Mouse (Mus musculus) R1 (cell line): ENCODE measurements around the gene Tbc1d2.
"Not testable (repeated sequence)": the region's sequence is repeated elsewhere in the genome, so short reads cannot be mapped to it uniquely, and the experiment has no call there.

Experiments used
- DNase-seq: peaks from one replicate; pipeline ENCODE4 v3.0.0-alpha.2; 2018; ENCODE audit warnings: low read depth, low spot score

Tbc1d2 gene

GRCm38 (mm10) chr4:46601844-46602423 lies 48.1 kb downstream of the Tbc1d2 start, which contains the start of gene Coro2a:
Gene Coro2a, minus strand, starts transcription at chr4:46602202.
- peak; percentile 72 for DNase-seq

DNA sequence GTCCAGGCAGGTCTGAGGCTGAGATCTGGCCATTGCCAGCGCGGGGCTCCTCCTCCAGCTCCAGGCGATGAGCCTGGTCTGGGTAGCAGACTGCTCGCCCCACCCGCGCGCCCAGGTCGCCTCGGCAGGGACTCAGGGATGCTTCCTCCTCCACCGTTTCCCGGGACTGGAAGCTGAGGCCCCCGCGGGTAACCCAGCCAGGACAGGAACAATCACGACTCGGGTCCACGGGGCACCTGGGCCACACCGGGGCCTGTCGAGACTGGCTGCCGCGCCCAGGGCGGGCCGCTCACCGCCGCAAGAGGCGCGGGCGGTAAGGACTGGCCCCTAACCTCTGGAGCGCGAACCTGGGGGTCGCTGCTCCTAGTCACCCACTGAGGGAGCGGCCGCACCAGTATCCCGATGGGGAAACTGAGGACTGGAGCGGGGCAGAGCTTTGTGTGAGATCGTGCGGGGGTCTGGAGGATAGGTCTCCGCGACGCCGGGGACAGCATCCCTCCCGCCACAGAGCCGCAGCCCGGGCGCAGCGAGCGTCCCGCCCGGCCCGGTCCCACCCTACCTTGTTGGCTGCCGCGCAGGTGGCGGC lies 48.7 kb downstream of the Tbc1d2 start:
- DNase-seq, result peak; percentile 54

DNA sequence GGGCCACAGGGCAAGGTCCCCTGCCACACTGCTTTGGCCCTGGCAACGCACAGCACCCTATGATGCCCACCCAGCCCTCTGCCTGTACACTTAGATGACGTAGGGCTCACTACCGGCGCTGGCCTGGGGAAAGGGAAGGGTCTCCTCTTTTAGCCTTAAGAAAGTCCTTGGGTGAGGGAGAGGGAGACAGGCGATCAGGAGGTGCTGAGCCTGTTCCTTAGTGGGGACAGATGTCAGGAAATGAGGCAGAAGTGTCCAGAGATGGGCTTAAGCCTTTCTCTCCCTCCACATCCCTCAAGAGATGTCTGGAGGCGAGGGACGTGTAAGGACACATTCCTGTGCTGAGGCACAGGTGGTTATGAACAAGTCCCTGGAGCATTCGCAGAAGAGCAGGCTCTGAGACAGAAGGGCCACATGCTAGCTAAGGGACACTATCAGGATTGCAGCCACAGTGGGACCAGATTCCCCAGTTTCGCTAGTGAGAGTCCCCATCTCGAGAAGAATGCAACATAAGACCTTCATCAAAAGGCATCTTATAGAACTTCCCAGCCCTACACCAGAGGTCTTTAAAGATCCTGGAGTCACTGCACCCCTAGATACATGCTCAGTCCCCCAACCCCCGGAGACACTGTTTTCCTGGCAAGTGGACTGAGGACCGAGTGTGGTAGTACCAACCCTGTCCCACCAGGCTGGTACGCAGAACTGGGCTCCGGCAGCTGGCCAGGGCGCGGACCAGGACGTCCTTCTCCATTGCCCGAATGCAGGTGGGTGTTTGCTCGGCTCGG lies 49.3 kb downstream of the Tbc1d2 start:
- DNase-seq, result no peak

- not testable (repeated sequence) for DNase-seq
Measured at GRCm38 (mm10) chr4:46599609-46600008, 50.4 kb downstream of the Tbc1d2 start.

DNA sequence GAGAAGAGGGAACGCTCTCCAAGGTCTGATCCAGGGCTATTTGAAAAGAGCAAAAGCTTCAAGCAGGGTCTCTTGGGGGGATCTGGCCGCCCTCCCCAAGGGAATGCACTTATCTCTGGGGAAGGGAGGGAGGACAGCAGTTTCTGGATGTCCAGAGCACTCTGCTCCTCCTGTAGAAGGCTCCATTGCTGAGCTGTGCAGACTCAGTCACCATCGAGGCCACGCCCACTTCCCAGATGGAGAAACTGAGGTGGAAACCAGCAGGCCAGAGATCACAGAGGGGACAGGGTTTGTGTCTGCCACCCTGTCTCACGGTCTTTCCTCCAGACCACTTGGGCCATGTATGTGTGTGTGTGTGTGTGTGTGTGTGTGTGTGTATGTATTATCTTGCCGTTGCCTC lies 51.0 kb downstream of the Tbc1d2 start:
- no peak for DNase-seq

DNA sequence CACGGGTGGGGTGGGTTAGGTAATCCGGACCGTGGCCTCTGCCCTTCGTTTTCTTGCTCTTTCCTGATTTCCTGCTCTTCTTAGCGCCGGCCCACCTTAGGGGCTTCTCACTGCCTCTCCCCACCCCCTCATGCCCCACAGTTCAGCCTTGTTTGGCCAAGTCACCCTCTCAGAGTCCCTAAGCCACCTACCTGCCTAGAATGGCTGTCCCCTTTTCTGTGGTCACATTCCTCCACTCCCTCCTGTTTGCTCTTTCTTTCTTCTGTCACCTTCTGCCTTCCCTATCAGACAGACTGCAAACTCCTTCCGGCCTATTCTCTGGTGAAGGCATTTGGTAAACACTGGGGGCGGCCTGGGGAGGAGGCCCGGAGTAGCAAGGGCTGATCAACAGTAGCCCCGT lies 51.9 kb downstream of the Tbc1d2 start:
- no peak for DNase-seq

- DNase-seq, result no peak
Measured at GRCm38 (mm10) chr4:46597286-46597961, 52.6 kb downstream of the Tbc1d2 start.

DNA sequence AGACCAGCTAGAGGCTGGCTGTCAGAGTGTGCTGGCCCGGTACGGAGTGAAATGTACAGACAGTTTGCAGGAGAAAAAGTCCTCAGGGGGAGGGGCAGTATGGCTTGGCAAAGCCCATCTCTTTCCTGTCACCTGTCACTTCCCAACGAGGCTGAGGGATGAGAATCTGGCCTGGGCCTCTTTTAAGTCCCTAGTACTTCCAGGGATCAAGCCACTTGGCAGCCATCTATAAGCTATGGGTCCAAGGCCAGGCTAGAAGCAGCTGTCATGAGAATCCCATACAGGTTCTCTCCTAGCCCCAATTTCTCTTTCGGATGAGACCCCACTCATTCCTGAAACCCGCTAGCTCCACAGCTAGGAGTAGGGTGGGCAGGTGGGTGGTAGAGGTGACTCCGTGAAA lies 53.6 kb downstream of the Tbc1d2 start:
- no peak for DNase-seq

- no peak for DNase-seq
Measured at GRCm38 (mm10) chr4:46594131-46594530, 55.9 kb downstream of the Tbc1d2 start.

DNA sequence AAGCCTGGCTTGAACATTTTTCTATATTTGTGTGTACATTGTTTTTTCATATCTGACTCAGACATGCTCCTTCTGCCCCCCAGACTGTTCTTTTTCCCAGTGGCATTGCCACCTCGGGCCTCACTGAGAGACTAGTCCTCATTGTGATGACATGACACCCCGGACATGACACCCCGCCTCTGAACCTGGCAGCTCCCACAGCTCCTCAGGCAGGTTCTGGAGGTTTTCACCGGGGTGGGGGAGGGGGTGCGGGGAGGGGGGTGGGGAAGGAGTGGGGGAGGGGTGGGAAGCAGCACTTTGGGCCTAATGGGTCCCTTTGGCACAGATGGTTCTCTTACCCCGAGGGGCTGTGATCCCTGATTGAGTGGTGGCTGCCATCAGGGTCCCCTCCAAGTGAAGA lies 56.5 kb downstream of the Tbc1d2 start:
- no peak for DNase-seq

GRCm38 (mm10) chr4:46591833-46592520 lies 58.0 kb downstream of the Tbc1d2 start:
- DNase-seq, result no peak

- no peak for DNase-seq
Measured at GRCm38 (mm10) chr4:46590810-46591209, 59.2 kb downstream of the Tbc1d2 start.

DNA sequence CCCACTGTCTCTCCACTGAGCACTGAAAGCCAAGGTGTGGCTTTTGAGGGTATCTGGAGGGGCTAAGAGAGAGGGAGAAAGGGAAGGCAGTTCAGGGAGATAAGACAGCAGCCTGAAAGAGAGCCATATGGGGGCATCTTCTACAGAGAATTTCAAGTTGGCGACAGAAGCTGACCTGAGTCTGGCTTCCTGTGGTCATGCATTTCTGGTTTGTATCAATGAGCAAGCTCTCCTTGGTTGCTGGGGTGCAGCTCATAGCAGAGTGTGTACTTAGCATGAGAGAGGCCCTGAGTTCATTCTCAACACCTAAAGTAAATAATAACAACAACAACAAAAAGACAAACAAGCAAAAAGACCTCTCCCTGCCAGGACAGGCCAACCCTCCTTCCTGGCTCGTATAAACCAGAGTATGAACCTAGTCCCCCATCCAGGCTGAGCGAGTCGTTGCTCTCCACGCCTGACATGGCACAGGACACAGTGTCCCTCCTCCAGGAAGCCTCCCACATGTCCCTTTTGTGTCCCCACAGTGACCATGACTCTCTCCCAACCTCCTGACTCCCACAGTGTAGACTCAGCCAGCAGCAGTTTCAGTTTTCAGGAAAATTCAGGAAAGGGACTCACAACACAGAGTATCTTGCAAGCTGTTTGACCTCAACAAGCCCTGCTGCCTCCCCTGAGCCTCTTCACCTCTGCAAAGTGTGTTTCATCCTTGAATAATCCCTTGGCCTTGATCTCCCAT lies 59.9 kb downstream of the Tbc1d2 start:
- DNase-seq, result no peak

GRCm38 (mm10) chr4:46589151-46589550 lies 60.9 kb downstream of the Tbc1d2 start:
- no peak for DNase-seq

GRCm38 (mm10) chr4:46586473-46586872 lies 63.5 kb downstream of the Tbc1d2 start:
- no peak for DNase-seq

DNA sequence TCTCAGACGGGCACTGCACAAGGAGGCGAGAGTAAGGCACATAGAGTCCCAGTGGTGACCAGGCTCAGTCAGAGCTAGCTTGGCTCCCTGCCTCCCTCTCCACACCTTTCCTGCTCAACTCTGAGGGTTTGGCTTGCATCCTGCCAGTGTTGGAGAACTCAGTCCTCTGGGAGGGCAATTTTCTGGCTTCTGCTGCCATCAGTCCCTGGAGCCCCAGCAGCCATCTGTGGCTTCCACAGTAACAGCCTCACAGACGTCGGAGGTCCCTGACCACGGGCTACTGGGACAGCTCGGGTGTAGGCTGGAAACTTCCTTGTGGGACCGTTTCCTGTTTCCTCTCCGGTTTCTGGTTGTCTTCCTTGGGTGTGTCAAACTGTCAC lies 64.2 kb downstream of the Tbc1d2 start:
- DNase-seq, result no peak

DNA sequence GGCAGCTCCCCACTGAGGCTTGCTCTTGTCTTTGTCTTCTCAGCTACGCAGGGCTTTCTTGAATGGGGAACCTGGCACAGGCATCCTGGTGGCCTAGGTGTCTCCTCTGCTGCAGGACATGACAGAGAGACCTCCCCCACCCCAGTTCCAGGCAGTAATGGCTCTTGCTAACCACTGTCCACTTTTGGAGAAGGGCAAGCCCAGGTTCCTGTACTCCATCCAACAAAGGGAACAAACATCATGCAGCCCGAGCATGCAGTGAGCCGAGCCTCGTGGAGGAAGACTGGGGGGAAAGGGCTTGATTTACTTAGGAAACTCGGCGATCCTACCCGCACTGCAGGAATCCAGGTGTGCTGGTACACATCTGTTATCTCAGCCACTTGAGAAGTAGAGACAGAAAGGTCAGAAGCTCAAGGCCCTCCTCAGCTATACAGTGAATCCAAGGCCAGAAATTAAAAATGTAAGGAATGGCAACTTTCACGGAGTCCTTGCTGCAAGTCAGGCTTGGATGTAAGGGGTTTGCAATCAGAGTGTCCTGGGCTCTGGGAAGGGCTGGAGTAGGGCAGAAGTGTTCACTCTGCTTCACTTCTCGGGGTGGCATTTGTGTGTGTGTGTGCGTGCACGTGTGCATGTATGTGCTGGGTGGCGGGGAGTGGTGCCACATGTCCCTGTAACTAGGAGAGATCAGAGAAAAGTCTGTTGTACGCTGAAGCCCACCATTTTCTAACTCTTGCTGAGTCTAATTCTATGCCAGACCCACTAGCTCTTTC lies 64.8 kb downstream of the Tbc1d2 start:
- DNase-seq, result no peak

GRCm38 (mm10) chr4:46584536-46584935 lies 65.5 kb downstream of the Tbc1d2 start:
- not testable (repeated sequence) for DNase-seq

DNA sequence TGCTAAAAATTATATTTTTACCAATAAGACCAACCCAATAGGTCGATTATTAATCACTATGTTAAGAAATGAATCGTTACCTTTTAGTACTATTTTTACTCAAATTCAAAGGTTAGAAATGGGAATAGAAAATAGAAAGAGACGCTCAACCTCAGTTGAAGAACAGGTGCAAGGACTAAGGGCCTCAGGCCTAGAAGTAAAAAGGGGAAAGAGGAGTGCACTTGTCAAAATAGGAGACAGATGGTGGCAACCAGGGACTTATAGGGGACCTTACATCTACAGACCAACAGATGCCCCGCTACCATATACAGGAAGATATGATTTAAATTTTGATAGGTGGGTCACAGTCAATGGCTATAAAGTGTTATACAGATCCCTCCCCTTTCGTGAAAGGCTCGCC lies 65.9 kb downstream of the Tbc1d2 start:
- DNase-seq, result not testable (repeated sequence)

DNA sequence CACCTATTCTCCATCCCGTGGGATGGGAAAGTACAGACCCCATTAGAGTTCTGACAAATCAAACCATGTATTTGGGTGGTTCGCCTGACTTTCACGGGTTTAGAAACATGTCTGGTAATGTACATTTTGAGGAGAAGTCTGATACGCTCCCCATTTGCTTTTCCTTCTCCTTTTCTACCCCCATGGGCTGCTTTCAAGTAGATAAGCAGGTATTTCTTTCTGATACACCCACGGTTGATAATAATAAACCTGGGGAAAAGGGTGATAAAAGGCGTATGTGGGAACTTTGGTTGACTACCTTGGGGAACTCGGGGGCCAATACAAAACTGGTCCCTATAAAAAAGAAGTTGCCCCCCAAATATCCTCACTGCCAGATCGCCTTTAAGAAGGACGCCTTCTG lies 68.0 kb downstream of the Tbc1d2 start:
- DNase-seq, result not testable (repeated sequence)
